Mouse (Mus musculus) kidney, adult 2 months (tissue): ENCODE data around the gene Pbx4.

Source experiments
- CTCF ChIP-seq: fragments of 200-500 bp; conservative IDR thresholded peaks from 2 replicates; pipeline ENCODE4 v1.5.1; 2011; ENCODE audit warnings: low read depth, mild to moderate bottlenecking, control low read depth, low read length, moderate library complexity, mixed read lengths; ENCODE audit not compliant: insufficient read depth, insufficient read length
- POLR2A ChIP-seq: fragments of 200-500 bp; IDR thresholded peaks from one replicate; pipeline ENCODE4 v1.6.1; 2011; ENCODE audit warnings: low read depth, low read length, control low read depth

- TF ChIP-seq CTCF = no peak
- no peak for TF ChIP-seq POLR2A
These were observed 4.9 kb downstream of the Pbx4 start for GRCm38 (mm10) chr8:69837057-69837682.
